Mouse (Mus musculus) stomach, embryonic 16.5 days (tissue): ENCODE results near the gene Ptger1. TPM values are rescaled to one million over a fixed set of nuclear protein-coding genes. Genes with fewer than 3 reads are reported as not detected.

Experiments used
- ATAC-seq: fragments of 200-750 bp; cut with Nextera tagmentation; 2 replicates; pipeline ENCODE4 v1.8.0; 2017; ENCODE audit warnings: moderate number of reproducible peaks, moderate TSS enrichment; ENCODE audit not compliant: insufficient read depth, low FRiP score
- H3K27ac ChIP-seq: fragments of 300-500 bp; sonication (generic); 2 replicates; pipeline ENCODE4 v1.5.1; 2014; ENCODE audit warnings: low read length
- H3K27me3 ChIP-seq: fragments of 300-500 bp; sonication (generic); 2 replicates; pipeline ENCODE4 v1.6.1; 2014; ENCODE audit warnings: low read length, control low read depth, mixed read lengths; ENCODE audit not compliant: control insufficient read depth, insufficient read depth
- H3K36me3 ChIP-seq: fragments of 300-500 bp; sonication (generic); 2 replicates; pipeline ENCODE4 v1.6.1; 2014; ENCODE audit warnings: low read length; ENCODE audit not compliant: control insufficient read depth, insufficient read depth
- H3K4me1 ChIP-seq: fragments of 300-500 bp; sonication (generic); 2 replicates; pipeline ENCODE4 v1.6.1; 2014; ENCODE audit warnings: low read length, control low read depth, mixed read lengths; ENCODE audit not compliant: control insufficient read depth, insufficient read depth
- H3K4me2 ChIP-seq: fragments of 300-500 bp; sonication (generic); 2 replicates; pipeline ENCODE4 v1.6.1; 2014; ENCODE audit warnings: low read depth, low read length, mixed read lengths
- H3K4me3 ChIP-seq: fragments of 300-500 bp; sonication (generic); replicated peaks from 2 replicates; pipeline ENCODE4 v1.5.1; 2014; ENCODE audit warnings: mild to moderate bottlenecking, low read length
- H3K9ac ChIP-seq: fragments of 300-500 bp; sonication (generic); 2 replicates; pipeline ENCODE4 v1.6.1; 2014; ENCODE audit warnings: low read length
- H3K9me3 ChIP-seq: fragments of 300-500 bp; sonication (generic); replicated peaks from 2 replicates; pipeline ENCODE4 v1.6.1; 2016; ENCODE audit warnings: low read length, control low read depth; ENCODE audit not compliant: control insufficient read depth
- WGBS: fragments of 180-500 bp; shearing (Covaris S2); extraction: QIAGEN DNeasy Blood & Tissue Kit; methylation state at CpG from one replicate; pipeline ENCODE4 v1.1.7; 2014; 5-methylcytosine and 5-hydroxymethylcytosine counted together
- polyA plus RNA-seq: library from polyadenylated mRNA; unstranded; fragments of >200 nt; fragmentation: Nextera tagmentation; extraction: Ambion mirVana; gene quantifications from 2 replicates; pipeline ENCODE4 v1.2.1, GENCODE M21; 2015

Ptger1 gene
- polyA plus RNA-seq, 1 experiment from 2014 or later = 5.7 TPM

- Histone ChIP-seq H3K4me3 (no peak overlapping the region), H3K9me3 (no peaks in the 10 kb centered on the region), H3K4me1 (0 out of 2 replicates have a peak, but pooled peaks cover 7% of the 10 kb centered on the region), H3K4me2 (no peak overlapping the region), H3K36me3 (peaks cover 33% of the 10 kb centered on the region), H3K27ac (peak overlapping the region; percentile 64; the same call in 1 of the 2 replicates), H3K27me3 (no peaks in the 10 kb centered on the region), H3K9ac (peak overlapping the region; percentile 26; the same call in 1 of the 2 replicates)
- ATAC-seq = peak; percentile 15; the same call in 1 of the 2 replicates
- 68% methylated on average over 5 of the region's 5 CpGs for WGBS
These were observed 14.1 kb downstream of the Ptger1 start for GRCm38 (mm10) chr8:83680603-83681002.

- WGBS = 21% methylated on average over 6 of the region's 6 CpGs
- H3K4me1 ChIP-seq = 0 out of 2 replicates have a peak, but pooled peaks cover 7% of the 10 kb centered on the region
- H3K4me2 ChIP-seq = no peak overlapping the region
- no peaks in the 10 kb centered on the region for H3K27me3 ChIP-seq
- no peak overlapping the region for H3K4me3 ChIP-seq
- no peaks in the 10 kb centered on the region for H3K9me3 ChIP-seq
- peak overlapping the region; percentile 26; the same call in 1 of the 2 replicates for H3K9ac ChIP-seq
- peak overlapping the region; percentile 64; the same call in 1 of the 2 replicates for H3K27ac ChIP-seq
- no peak for ATAC-seq
- H3K36me3 ChIP-seq = peaks cover 33% of the 10 kb centered on the region
These were observed 14.6 kb downstream of the Ptger1 start for GRCm38 (mm10) chr8:83681099-83681498.

- 94% methylated on average over 9 of the region's 9 CpGs for WGBS
- Histone ChIP-seq H3K4me2 (no peak overlapping the region), H3K4me3 (no peak overlapping the region), H3K27ac (no peak overlapping the region), H3K9ac (no peak overlapping the region), H3K27me3 (no peaks in the 10 kb centered on the region), H3K36me3 (peaks cover 29% of the 10 kb centered on the region), H3K9me3 (no peaks in the 10 kb centered on the region), H3K4me1 (0 out of 2 replicates have a peak, but pooled peaks cover 7% of the 10 kb centered on the region)
- no peak for ATAC-seq
These were observed 18.0 kb downstream of the Ptger1 start for GRCm38 (mm10) chr8:83684517-83684916.

- ATAC-seq = no peak
- Histone ChIP-seq H3K9me3 (no peaks in the 10 kb centered on the region), H3K27ac (no peak overlapping the region), H3K4me3 (no peak overlapping the region), H3K9ac (no peak overlapping the region), H3K36me3 (peaks cover 27% of the 10 kb centered on the region), H3K4me1 (peaks cover 6% of the 10 kb centered on the region; the same call in 1 of the 2 replicates), H3K27me3 (no peaks in the 10 kb centered on the region), H3K4me2 (no peak overlapping the region)
- WGBS = 90% methylated on average over 6 of the region's 6 CpGs
These were observed 22.8 kb downstream of the Ptger1 start for GRCm38 (mm10) chr8:83689264-83689663.

GRCm38 (mm10) chr8:83693609-83694236, 27.2 kb downstream of the Ptger1 start:
- no peak overlapping the region for H3K9ac ChIP-seq
- peaks cover 17% of the 10 kb centered on the region for H3K36me3 ChIP-seq
- no peak overlapping the region for H3K4me3 ChIP-seq
- H3K27me3 ChIP-seq = no peaks in the 10 kb centered on the region
- H3K9me3 ChIP-seq = no peaks in the 10 kb centered on the region
- no peak for ATAC-seq
- H3K27ac ChIP-seq = no peak overlapping the region
- H3K4me1 ChIP-seq = peaks cover 35% of the 10 kb centered on the region
- no peak overlapping the region for H3K4me2 ChIP-seq
- WGBS = 76% methylated on average over 10 of the region's 10 CpGs

- no peaks in the 10 kb centered on the region for H3K9me3 ChIP-seq
- WGBS = 65% methylated on average over 11 of the region's 11 CpGs
- ATAC-seq = no peak
- no peak overlapping the region for H3K4me2 ChIP-seq
- peak overlapping the region; percentile 8; the same call in 1 of the 2 replicates for H3K27ac ChIP-seq
- H3K36me3 ChIP-seq = peaks cover 14% of the 10 kb centered on the region
- no peaks in the 10 kb centered on the region for H3K27me3 ChIP-seq
- no peak overlapping the region for H3K9ac ChIP-seq
- H3K4me1 ChIP-seq = peaks cover 38% of the 10 kb centered on the region
- H3K4me3 ChIP-seq = no peak overlapping the region
These were observed 28.1 kb downstream of the Ptger1 start for GRCm38 (mm10) chr8:83694369-83695160.

- H3K36me3 ChIP-seq = peaks cover 12% of the 10 kb centered on the region
- 74% methylated on average over 10 of the region's 17 CpGs for WGBS
- no peaks in the 10 kb centered on the region for H3K9me3 ChIP-seq
- no peak for ATAC-seq
- H3K4me3 ChIP-seq = no peak overlapping the region
- H3K4me1 ChIP-seq = peaks cover 43% of the 10 kb centered on the region
- H3K9ac ChIP-seq = no peak overlapping the region
- H3K4me2 ChIP-seq = no peak overlapping the region
- H3K27me3 ChIP-seq = no peaks in the 10 kb centered on the region
- H3K27ac ChIP-seq = 0 out of 2 replicates have a peak overlapping the region, but pooled peaks have one; percentile 8
These were observed 29.1 kb downstream of the Ptger1 start for GRCm38 (mm10) chr8:83695351-83696106.

GRCm38 (mm10) chr8:83697374-83698220, 31.1 kb downstream of the Ptger1 start:
- ATAC-seq = no peak
- Histone ChIP-seq H3K4me3 (peak overlapping the region; percentile 89), H3K9me3 (no peaks in the 10 kb centered on the region; the same call in 1 of the 2 replicates), H3K4me2 (peak overlapping the region; percentile 94), H3K36me3 (no peaks in the 10 kb centered on the region), H3K27me3 (no peaks in the 10 kb centered on the region), H3K9ac (peak overlapping the region; percentile 97), H3K4me1 (peaks cover 43% of the 10 kb centered on the region), H3K27ac (peak overlapping the region; percentile 86)
- WGBS = 34% methylated on average over 19 of the region's 19 CpGs
